Mouse (Mus musculus): ENCODE data around the gene Zfp414.
A peak's percentile ranks its signal among the peaks of the same experiment; 100 is the strongest.
"Not testable (repeated sequence)": the region's sequence is repeated elsewhere in the genome, so short reads cannot be mapped to it uniquely, and the experiment has no call there.

The Zfp414 gene

GRCm38 (mm10) chr17:33628621-33629486 is at the start of gene Zfp414:
TSS of gene Zfp414 (plus strand) at chr17:33629090.
- peak; percentile 88 to 94 for DNase-seq (ENCODE audit: low spot score in 2 of 2)

DNA sequence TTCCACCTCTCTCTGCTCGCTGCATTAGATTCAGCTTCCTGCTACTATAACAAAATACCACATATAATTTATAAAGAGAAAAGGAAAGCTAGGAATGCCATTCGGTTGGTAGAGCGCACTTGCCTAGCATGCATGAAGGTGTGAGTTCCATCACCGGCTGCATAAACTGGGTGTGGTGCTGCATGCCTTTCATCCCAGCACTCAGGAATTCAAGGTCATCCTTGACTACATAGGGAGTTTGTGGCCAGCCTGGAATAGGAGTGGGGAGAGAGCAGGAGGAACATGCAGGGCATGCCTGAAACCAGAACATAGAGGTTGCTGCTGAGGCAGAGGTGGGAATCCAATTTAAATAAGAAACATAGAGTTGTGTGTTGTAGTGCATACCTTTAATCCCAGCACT is 44.8 kb upstream of the Zfp414 start:
- no peak for DNase-seq (ENCODE audit: low spot score in 2 of 2)

DNA sequence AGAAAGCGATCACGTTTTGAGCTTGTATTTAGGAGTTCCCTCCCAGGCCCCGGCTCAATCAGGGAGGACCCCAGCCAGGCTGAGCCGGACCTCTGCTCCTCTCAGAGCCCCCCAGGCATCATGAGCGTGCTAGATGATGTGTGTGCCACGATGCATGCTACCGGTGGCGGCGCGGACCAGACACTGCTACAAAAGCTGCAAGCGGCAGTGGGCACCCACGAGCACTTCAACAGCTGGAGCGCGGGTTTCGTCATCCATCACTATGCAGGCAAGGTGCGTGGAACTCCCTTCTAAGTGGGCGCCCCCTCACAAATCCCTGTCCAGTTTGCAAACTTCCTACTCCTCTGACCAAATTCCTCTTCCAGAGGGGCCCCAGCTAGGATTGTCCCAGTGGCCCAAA is 42.9 kb upstream of the Zfp414 start:
- DNase-seq (ENCODE audit: low spot score in 2 of 2), result no peak

DNA sequence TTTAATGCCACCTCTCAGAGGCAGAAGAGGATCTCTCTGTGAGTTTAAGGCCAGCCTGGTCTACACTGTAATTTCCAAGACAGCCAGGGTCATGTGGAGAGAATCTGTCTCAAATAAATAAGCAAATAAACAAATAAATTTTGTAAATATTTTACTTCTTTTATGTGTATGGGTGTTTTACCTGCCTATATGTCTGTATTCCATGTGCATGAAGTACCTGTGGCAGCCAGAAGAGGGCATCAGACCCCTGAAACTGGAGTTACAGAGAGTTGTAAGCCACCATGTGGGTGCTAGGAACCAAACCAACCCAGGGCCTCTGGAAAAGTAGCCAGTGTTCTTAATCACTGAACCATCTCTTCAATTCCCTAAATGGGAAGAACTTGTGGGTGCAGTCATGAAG is 31.6 kb upstream of the Zfp414 start:
- no peak for DNase-seq (ENCODE audit: low spot score in 2 of 2)

- DNase-seq (ENCODE audit: low spot score in 2 of 2), result no peak
Measured at GRCm38 (mm10) chr17:33598506-33598905, 30.4 kb upstream of the Zfp414 start.

DNA sequence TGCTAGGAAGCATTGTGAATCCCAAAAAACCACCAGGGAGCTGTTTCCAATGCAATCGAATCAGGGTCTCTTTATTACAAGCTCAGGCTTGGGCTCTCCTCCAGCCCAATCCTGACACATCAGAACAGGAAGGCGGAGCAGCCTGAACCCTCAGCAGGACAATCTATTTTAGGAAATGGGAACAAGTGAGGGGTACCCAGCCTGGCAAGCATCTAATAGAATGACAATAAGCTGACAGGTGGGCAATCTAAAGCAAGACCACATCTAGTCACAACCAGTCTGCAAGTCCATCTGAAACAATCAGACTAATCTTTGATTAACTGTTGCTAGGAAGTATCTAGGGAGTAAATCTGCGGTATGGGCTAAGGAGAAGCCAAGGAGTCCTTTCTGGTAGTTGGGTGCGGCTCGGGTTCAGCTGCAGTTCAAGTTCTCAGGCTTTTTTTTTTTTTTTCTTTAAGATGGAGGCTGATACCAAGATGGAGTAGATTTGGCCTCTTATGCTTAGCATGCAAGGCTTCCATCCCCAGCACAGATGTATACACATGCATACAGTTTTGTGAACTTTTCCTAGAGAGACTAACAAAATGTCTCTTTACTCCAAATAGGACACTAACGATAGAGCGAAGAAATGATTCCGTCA is 28.9 kb upstream of the Zfp414 start:
- DNase-seq (ENCODE audit: low spot score in 2 of 2), result no peak

GRCm38 (mm10) chr17:33600831-33601230 is 28.1 kb upstream of the Zfp414 start:
- no peak for DNase-seq (ENCODE audit: low spot score in 2 of 2)

DNA sequence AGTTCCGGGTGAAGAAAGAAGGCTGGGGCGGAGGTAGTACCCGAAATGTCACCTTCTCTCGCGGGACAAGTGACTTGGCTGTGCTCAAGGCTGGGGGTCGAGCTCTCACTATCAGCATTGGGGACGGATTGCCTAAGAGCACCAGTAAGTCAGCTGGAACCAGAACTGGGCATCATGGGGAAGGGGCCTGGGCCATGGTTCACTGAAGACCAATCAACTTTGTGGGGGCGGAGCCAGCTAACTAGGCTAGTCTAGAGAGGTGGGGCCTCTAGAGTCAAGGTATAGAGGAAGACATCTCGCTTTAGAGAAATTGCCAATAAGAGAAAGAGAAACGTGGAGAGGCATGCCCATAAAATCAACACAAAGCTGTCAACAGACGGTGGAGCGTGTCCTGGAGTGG is 26.9 kb upstream of the Zfp414 start:
- DNase-seq (ENCODE audit: low spot score in 2 of 2), result no peak

GRCm38 (mm10) chr17:33607273-33607672 is 21.6 kb upstream of the Zfp414 start:
- no peak for DNase-seq (ENCODE audit: low spot score in 2 of 2)

DNA sequence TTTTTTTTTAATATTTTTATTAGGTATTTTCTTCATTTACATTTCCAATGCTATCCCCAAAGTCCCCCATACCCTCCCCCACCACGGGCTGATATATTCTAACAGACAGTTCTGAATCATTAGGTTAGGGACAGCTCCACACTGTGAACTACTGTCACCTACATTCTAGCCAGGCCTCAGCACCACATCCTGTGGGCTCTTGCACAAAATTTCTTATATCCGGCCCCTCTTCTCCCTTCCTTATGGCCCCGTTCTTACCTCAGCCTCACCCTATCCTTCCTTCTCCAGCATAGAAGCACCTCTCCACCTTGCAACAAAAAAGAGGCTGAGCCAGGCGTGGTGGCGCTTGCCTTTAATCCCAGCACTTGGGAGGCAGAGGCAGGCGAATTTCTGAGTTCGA is 18.3 kb upstream of the Zfp414 start:
- DNase-seq (ENCODE audit: low spot score in 2 of 2), result no peak

- not testable (repeated sequence) for DNase-seq (ENCODE audit: low spot score in 2 of 2)
Measured at GRCm38 (mm10) chr17:33613726-33614125, 15.2 kb upstream of the Zfp414 start.

- no peak for DNase-seq (ENCODE audit: low spot score in 2 of 2)
Measured at GRCm38 (mm10) chr17:33627281-33627680, 1.6 kb upstream of the Zfp414 start.

- no peak for DNase-seq (ENCODE audit: low spot score in 2 of 2)
Measured at GRCm38 (mm10) chr17:33629487-33630125, 716 bp downstream of the Zfp414 start.

DNA sequence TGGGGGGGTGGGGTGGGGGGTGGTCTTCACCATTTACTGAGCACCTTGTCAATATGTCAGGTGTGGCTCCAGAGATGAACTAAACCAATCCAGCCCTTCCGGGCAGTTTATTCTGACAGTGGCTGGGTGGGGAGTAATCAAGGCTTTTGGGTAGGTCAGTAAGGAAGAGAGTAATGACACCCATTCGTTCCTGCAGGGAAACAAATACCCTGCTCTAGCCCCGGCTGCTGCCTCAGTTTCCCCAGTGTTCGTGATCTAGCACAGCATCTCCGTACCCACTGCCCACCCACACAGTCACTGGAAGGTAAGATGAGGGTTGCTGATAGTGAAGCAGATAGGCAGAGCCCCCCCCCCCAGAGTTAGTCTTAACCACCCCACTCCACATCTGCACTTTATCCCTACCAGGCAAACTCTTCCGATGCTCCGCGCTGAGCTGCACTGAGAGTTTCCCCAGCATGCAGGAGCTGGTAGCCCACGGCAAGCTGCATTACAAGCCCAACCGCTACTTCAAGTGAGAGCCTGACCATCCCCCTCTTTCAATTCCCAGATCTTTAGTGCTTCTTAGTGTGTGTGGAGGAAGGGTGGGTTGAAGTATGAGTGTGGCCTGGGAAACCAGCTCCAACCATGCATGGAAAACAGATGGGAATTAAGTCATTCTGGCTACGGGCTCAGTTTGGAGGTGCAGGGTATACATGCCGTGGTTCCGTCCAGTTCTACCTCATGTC is 1.4 kb downstream of the Zfp414 start:
- DNase-seq (ENCODE audit: low spot score in 2 of 2), result no peak

DNA sequence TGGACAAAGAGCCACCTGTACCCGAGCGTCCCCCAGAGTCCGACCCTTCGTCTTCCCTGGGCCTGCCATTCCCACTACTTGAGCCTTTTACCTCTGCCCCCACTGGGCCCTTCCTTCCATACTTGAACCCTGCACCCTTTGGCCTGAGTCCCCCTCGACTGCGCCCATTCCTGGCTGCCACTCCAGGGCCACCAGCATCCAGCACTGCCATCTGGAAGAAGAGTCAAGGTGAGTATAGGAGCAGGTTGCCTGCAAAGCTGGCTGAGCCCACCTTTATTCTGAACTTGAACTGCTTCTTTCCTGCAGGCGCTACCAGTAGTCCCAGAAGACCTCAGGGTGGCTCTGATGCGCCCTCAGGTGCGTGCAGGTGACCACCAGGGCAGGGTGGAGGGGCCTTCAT is 2.3 kb downstream of the Zfp414 start:
- no peak for DNase-seq (ENCODE audit: low spot score in 2 of 2)

- DNase-seq (ENCODE audit: low spot score in 2 of 2), result no peak
Measured at GRCm38 (mm10) chr17:33631796-33632195, 2.9 kb downstream of the Zfp414 start.

DNA sequence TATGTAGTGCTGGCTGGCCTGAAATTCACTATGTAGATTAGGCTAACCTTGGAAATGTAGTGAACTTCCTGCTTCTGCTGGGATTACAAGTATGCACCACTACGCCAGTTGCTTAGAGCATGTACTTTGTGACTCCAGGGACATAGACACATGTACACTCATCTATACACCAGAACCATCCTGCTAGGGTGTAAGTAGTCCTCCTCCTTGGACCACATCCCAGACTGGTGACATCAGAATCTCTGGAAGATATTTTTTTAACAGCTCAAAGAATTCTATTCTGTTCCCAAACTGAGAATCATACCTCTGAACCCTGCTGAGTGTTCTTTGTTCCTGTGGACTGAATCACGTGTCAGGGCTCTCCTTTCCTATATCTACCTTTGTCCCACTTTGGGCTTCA is 8.1 kb downstream of the Zfp414 start:
- DNase-seq (ENCODE audit: low spot score in 2 of 2), result no peak

DNA sequence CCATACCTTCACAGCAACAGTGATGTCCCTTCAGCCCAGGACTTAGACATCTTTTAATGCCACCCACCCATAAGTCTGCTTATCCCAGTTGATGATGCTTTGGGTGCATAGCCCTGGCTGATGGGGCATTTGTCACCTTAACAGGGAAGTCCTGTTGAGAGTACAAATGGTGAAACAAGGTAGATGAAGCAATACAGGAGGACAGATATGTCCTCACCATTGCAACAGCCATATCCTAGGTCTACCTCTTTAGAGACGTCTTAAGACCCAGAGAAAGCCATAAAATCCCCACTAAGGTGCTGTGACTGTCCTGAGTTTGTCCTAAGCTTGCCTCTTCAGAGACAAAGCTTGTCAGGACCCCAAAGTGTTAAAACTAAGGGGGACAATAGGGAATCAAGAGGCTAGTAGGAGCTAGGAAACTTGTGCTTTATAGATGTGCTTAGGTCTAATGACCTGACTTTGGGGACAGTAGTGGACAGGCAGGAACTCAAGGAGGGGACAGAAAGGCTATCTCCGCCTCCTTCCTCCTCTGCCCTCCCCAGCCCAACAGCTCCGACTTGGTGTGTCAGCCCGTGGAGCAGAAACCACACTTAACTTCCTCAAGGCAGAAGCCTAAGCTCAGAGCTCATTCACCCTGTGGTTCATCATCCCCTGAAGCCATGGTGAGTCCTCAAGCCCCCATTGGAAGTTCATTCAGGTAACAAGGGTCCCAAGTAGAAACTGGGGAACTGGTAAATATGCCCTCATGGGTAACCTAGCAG is 8.8 kb downstream of the Zfp414 start, which contains the start of gene Pram1:
Gene Pram1, plus strand, starts transcription at position 541 of the 761 bp plus-strand sequence.
- peak; percentile 34 to 44 for DNase-seq (ENCODE audit: low spot score in 2 of 2)

- DNase-seq (ENCODE audit: low spot score in 2 of 2), result no peak
Measured at GRCm38 (mm10) chr17:33639743-33640142, 10.9 kb downstream of the Zfp414 start.

GRCm38 (mm10) chr17:33644068-33644467 is 15.2 kb downstream of the Zfp414 start:
- no peak for DNase-seq (ENCODE audit: low spot score in 2 of 2)

GRCm38 (mm10) chr17:33645073-33645472 is 16.2 kb downstream of the Zfp414 start:
- DNase-seq (ENCODE audit: low spot score in 2 of 2), result no peak

All from spleen, postnatal 36 days (tissue).